Mouse (Mus musculus): ENCODE measurements at regions not wholly inside any gene's neighbourhood (a gene's known extent, or its start where the extent isn't known, plus 50 kb on each side); places are given as distances from the start of the nearest gene placed in this dataset.

DNA sequence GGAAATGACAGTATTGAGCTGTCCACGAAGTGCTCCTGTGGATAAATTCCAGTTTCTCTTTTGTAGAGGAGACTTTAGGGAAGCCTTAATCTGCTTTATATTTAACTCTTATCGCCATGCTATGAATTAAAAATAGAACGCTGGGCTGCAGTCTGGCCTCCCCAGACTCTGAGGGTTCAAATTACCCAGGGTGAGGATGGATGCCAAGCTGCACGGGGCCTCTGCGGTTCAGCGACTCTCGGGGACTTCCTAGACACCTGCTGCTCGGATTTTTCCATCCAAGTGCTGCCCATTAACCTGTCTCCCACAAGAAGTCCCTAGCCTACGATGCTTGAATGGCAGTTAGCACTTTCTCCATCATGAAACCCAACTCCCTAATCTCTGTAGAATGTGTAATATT is 189.3 kb upstream of the Jade1 start:
- no peak for DNase-seq (ENCODE audit: low spot score in 2 of 2)

DNA sequence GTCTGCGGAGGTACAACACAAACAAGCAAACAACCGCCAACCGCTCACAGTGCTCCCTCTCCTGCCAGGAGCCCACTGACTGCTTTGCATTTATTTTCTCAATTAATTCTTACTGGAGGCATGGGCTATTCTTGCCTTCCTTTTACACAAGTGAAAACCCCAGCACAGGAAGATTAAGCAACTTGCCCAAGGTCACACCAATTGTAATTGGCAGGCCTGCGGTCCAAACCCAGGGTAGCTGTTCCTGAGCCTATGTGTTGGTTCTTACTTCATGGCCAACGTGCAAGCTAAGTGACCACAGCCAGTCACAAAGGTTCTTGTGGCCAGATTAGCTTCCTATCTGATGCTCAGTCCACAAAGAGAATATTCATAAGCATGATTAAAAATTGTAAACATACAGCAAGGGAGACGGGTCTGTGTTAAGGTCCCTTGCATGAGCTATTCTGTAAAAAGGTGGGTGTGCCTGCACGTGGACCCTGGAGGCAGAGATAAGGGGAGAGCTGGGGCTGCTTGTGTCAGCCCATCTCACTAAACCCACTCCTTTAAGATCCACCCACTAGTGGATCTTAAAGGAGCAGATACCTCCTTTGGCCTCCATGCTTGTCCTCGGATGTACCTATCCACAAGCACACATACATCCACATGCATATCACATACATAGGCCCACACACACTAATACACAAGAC is 190.2 kb upstream of the Jade1 start:
- no peak for DNase-seq (ENCODE audit: low spot score in 2 of 2)

DNA sequence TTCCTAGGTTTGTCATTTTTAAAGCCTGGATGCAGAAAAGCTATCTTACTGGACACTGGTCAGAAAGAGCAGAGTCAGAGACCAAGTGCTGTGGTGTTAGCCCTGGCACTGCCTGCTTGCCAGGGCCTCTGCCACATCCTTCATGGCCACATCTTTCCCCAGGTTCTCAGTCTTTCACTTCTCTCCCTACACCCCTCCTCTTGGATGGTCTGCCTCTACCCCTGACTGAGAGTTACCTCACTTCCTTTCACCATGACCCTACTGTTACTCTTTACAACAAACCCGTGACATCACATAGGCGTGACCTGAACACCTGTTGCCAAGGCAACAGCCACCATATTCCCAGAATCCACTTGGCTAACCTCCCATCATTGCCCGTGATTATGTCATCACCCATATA is 191.6 kb upstream of the Jade1 start:
- no peak for DNase-seq (ENCODE audit: low spot score in 2 of 2)

DNA sequence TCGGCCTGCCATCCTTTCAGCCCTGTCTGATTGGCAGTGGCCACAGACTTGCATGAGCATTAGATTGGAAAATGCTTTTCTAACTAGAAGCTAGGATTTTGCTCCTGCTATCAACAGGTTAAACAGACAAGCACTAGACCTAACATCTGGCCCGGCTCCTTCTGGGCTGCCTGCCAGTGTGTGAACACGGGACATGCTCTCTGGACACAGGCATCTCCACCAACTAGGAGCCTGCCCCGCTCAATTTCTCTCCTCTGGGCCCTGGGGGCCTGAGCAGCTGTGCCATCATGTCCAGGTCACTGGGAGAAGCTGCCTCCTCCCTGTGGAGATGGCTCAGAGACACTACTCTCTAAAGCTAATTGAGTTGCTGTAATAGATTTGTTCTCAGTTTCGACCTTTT is 195.3 kb upstream of the Jade1 start:
- no peak for DNase-seq (ENCODE audit: low spot score in 2 of 2)

GRCm38 (mm10) chr3:41359458-41359857 is 196.1 kb upstream of the Jade1 start:
- no peak for DNase-seq (ENCODE audit: low spot score in 2 of 2)

DNA sequence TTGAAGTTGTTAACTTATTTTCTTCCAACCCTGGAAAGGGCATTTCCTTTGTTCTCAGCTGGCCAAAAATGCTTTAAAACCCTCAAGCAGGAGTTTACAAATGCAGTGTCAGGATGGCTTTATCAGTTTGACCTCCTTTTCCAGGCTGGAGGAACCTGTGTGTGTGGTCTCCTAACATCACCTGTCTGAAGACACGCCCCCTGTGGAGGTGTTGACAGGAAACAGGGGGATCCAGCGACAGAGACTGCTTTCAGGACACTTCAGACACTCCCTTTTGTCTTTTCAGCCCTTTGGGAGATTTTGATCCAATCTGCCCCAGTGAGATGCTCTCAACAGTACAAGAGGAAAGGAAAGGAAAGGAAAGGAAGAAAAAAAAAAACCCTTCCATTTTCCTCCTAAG is 202.5 kb upstream of the Jade1 start:
- no peak for DNase-seq (ENCODE audit: low spot score in 2 of 2)

DNA sequence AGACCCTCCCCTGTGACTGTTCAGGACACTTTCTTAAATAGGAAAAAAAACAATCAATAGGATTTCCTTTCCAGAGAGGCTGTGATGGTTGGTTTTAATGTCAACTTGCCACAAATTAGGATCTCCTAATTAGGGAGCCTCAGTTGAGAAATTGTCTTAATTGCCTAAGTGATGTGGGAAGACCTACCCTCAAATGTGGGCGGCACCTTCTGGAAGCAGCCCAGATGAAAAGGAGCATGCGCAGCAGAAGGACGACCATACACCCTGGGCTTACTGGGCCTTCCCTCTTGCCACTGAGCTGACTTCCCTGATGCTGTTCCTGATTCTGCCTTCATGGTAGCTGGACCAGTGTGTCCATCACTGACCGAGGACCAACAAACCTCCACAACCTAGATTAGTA is 203.7 kb upstream of the Jade1 start:
- DNase-seq (ENCODE audit: low spot score in 2 of 2) = no peak

- DNase-seq (ENCODE audit: low spot score in 2 of 2) = no peak
These were observed 204.3 kb upstream of the Jade1 start for GRCm38 (mm10) chr3:41351091-41351685.

DNA sequence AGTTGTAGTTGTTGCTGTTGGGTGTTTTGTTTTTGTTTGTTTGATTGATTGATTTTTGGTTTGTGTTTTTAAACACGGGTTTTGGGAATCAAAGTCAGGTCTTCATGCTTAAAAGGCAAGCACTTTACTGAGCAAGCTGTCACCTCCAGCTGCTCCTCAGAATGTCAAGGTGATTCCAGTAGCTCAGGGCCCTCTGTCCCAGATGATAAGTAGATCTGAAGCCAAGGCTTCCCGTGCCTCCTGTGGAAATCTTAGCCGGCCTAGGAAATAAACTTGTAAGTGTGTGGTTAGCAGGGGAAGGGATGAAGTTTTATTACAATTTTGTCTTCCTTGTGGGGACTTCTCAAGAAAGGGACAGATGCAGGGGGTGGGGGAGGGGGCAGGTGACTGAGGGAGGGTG is 205.2 kb upstream of the Jade1 start:
- no peak for DNase-seq (ENCODE audit: low spot score in 2 of 2)

GRCm38 (mm10) chr3:41348795-41349194 is 206.7 kb upstream of the Jade1 start:
- peak; percentile 35 to 45 for DNase-seq (ENCODE audit: low spot score in 2 of 2)

DNA sequence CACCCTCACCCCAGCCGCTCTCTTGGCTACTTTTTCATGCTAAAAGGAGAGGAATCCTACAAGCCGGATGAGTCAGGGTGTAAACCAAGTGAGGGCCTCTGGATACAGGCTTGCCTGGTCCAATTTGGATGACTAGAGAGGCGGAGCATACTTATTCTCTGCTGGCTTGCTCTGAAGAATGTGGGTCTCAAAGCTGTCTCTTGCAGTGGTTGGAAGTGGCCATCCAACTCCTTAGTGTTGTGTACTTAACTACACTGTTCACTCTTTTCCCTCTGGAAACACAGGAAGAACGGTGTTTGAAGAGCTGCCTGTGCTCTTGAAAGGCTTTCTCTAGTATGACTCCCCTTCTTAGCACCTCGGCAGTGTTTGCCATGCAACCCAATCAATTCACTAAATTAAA is 208.7 kb upstream of the Jade1 start:
- no peak for DNase-seq (ENCODE audit: low spot score in 2 of 2)

GRCm38 (mm10) chr3:41343431-41343830 is 212.1 kb upstream of the Jade1 start:
- no peak for DNase-seq (ENCODE audit: low spot score in 2 of 2)

GRCm38 (mm10) chr3:41332481-41332880 is 223.1 kb upstream of the Jade1 start:
- no peak for DNase-seq (ENCODE audit: low spot score in 2 of 2)

DNA sequence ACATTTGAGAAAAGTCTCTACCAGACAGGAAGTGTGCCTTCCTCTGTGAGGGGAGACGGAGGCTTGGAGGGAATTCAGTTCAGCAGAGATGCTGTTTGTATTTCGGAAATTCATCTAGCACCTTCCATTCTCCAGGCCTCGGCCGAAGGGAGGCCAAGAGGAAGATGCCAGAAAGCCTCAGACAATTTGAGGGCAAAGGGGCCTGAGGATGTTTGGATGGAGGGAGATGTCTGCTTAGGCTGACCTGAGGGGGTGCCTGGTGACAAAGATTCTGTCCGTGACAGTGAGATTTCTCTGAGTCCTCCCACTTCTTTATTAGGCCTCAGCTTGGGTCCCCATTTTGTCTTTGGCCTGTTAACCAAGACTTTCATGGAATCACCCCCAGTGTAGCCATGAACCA is 225.2 kb upstream of the Jade1 start:
- DNase-seq (ENCODE audit: low spot score in 2 of 2) = no peak

DNA sequence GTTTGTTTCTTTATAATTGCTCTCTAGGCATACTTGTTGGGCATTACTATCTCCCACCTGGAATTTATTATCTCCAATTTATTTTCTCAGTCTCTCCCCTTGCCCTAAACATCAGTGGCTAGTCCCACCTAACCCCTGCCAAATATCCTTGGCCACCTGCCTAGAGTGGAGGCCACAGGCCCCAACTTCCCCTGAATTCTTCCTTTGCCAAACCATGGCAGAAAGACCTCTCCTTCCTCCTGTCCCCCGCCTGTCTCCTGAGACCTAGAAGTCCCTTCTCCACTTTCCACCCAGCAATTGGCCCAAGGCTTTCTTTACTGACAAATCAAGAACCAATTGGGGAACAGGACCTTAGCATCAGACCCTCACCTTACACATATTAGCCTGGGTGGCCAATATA is 226.7 kb upstream of the Jade1 start:
- no peak for DNase-seq (ENCODE audit: low spot score in 2 of 2)

DNA sequence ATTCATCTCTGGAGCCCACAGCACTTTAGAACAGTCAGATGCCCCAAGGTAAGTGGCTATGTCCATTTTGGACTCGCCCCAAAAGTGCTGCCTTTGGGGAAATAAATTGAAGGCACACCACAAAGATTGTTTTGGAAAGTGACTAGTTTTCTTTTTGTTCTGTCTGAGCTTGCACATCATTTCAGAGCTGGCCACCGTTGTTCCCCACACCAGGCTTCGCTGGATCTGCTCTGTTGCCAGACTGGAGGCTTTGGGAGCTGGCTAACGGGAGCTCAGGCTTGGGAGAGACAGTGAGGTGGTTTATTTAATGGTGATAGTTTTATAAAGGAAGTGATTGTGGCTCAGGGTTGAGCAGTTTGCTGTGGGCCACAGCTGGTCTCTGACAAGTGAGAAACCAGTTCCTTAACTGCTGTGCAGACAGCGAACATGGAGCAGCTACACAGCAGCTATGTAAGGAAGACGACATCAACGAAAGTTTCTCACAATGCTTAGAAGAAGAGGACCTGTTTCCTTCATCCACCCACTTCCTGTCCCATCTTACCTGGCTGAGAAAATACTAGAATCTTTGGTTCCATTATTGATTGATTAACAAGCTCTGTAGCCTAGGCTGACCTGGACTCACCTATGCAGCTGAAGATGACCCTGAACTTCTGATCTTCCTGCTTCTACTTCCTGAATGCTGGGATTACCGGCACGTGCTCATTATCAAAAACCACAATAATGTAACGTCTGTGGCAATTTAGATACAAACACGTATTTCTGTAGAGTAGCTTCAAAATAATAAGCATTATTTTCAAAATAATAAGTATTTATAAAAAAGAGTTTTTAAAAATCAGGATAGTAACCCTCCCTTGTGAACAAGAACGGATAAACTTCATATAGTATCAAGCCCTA is 229.1 kb upstream of the Jade1 start:
- no peak for DNase-seq (ENCODE audit: low spot score in 2 of 2)

- no peak for DNase-seq (ENCODE audit: low spot score in 2 of 2)
These were observed 233.7 kb upstream of the Jade1 start for GRCm38 (mm10) chr3:41321808-41322207.

DNA sequence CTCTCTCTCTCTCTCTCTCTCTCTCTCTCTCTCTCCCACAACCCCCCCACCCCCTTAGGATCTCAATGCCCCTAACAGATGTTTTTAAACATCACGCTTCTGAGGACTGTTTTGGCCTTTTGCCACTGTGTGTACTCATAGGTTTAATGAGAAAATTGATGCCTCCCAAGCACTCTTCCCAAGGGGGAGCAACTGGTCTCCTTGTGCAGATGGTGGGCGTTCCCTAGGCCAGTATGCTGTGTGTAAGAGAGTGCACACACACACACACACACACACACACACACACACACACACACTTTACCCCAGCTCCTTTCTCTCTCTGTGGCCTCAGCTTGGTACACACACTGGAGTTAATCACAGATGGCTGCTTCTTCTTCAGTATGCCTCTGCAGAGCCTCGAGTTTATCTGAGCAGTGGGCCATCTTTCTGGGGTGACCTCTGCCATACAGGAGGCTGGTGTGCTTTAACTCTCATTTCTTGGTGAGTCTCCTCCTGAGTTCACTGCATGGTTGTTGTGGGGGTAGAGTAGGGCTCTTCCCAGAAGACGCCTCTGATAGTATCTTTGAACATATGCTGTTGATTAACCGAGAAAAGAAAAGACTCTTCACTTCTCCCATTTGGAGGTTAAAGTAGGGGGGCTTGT is 236.2 kb upstream of the Jade1 start:
- no peak for DNase-seq (ENCODE audit: low spot score in 2 of 2)

DNA sequence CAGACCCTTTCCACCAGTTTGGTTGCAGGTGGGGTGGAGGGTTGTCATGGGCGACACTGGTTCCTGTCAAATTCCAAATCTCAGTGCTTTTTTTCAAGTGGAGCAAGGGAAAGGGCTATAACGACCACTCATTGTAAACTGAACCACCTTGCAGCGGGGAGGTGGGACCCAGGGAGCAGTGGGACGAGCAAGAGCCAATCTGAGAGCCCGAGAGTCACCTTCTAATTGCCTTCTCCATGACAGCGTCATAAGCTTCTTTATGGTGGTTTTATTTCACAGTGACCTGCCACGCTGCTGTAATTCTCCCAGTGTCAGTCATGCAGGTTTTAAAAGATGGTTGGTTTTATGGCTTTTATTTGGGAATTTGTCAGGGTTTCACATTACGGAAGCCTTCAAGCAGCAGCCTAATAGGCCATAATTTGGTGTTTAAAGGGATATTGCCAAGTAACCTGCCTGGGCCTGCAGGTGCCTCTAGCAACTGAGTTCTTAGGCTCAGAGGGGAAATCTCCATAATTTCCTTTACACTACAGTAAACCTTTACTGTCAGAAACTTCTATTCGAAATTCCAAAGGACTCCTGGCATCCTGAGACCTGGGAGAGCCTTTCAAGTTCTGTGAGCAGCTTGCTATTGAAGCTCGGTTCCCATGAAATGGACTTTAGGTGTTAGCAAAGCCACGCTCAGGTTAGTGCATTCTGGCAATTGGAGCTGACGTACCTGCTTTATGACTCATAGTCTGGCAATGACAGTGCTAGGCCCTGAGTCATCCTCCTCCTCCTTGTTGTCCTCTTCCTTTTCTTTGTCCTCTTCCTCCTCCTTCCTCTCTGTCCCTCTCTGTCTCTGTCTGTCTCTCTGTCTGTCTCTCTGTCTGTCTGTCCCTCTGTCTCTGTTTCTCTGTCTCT is 235.6 kb upstream of the Pgrmc2 start:
- no peak for DNase-seq (ENCODE audit: low spot score in 2 of 2)

DNA sequence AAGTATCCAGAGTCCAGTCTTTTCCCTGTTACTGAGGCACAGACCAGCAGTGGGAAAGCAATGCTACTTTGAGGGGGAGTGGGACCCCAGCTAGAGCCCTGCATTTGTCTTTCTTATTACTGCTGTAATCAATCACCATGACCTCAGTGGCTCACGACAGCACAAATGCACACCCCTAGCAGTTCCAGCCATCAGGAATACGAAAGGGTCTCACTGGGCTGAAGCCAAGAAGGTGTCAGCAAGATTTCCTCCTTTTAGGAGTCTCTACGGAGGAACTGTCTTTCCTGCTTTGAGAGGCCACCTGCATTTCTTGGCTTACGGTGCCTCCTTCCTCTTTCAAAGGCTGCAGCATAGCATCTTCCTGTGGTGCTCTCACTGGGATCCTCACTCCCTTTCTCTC is 234.3 kb upstream of the Pgrmc2 start:
- DNase-seq (ENCODE audit: low spot score in 2 of 2) = no peak

DNA sequence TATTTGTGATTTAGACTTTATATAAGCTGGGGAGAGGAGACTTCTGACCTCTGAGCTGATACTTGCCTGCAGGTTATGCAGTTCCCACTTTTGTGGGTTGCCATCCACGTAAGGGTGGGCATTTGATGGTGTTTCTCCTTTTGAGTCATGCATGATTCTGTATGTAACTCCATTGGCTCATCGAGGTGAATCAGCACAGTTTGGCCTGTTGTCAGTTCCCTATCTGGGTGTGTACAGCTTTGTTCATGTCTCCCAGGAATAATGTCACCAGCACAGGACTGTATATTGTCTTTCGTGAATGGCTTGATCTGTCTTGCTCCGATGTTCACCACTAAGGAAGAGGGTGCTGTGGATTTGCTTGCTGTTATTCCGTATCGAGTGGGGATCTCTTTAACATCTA is 229.6 kb upstream of the Pgrmc2 start:
- DNase-seq (ENCODE audit: low spot score in 2 of 2) = no peak
